ENCODE assay signal across 40 mouse cellular contexts in genomic region chr16:36203846-36204245, GRCm38 (mm10). TPM values are rescaled to one million over a fixed set of nuclear protein-coding genes. Genes with fewer than 3 reads are reported as not detected.
A peak's percentile ranks its signal among the peaks of the same experiment; 100 is the strongest.
DNase-seq lines count a peak whose midpoint lies in the region; ATAC-seq and TF ChIP-seq lines count a peak whose summit lies in the region.
"Had no signal": no experiment of that assay in that cellular context is flagged by ENCODE, and none has a peak within 500 bp of the region (broad histone marks: within the 10 kb centered on the region; RNA-seq: fewer than 3 reads in every experiment).

No protein-coding gene starts in this region.

- no peaks in the 10 kb centered on the region for H3K36me3 ChIP-seq in embryonic facial prominence, embryonic 14.5 days (ENCODE audit: control insufficient read depth, insufficient read depth, low read length)
- no peaks in the 10 kb centered on the region for H3K36me3 ChIP-seq in embryonic facial prominence, embryonic 10.5 days (replicated peaks)
- no peaks in the 10 kb centered on the region for H3K36me3 ChIP-seq in heart, embryonic 11.5 days (ENCODE audit: control insufficient read depth, insufficient read depth, low read length)
- H3K36me3 ChIP-seq in midbrain, postnatal 0 days (ENCODE audit: insufficient read depth, low read length): no peaks in the 10 kb centered on the region
- H3K36me3 ChIP-seq: embryonic facial prominence, embryonic 13.5 days; hindbrain, embryonic 10.5 days; limb, embryonic 10.5 days; limb, embryonic 15.5 days; liver, embryonic 13.5 days; neural tube, embryonic 13.5 days had no signal

- no peak overlapping the region for H3K4me2 ChIP-seq in embryonic facial prominence, embryonic 14.5 days (ENCODE audit: low read depth, low read length)
- no peak overlapping the region for H3K4me2 ChIP-seq in heart, embryonic 11.5 days
- H3K4me2 ChIP-seq in midbrain, postnatal 0 days (ENCODE audit: low read depth, low read length, poor library complexity, severe bottlenecking): no peak overlapping the region
- H3K4me2 ChIP-seq: embryonic facial prominence, embryonic 13.5 days; limb, embryonic 15.5 days; liver, embryonic 13.5 days; neural tube, embryonic 13.5 days had no signal

- H3K4me3 ChIP-seq in embryonic facial prominence, embryonic 14.5 days (ENCODE audit: low read depth, low read length): no peak overlapping the region
- no peak overlapping the region for H3K4me3 ChIP-seq in embryonic facial prominence, embryonic 10.5 days
- no peak overlapping the region for H3K4me3 ChIP-seq in heart, embryonic 11.5 days (ENCODE audit: low read depth, low read length)
- no peak overlapping the region for H3K4me3 ChIP-seq in midbrain, postnatal 0 days (ENCODE audit: low read depth, low read length)
- H3K4me3 ChIP-seq: embryonic facial prominence, embryonic 13.5 days; erythroblast, embryonic 14.5 days; gastrocnemius, adult 2 months; hindbrain, embryonic 10.5 days; left cerebral cortex, adult 2 months; limb, embryonic 10.5 days; limb, embryonic 15.5 days; liver, embryonic 13.5 days; neural tube, embryonic 13.5 days had no signal

- intact Hi-C loops in left cerebral cortex, postnatal 10 days (cut with DNase I): no loop called here

- no peak; the same call in 1 of the 2 replicates for ATAC-seq in embryonic facial prominence, embryonic 14.5 days (ENCODE audit: low read depth)
- ATAC-seq in heart, embryonic 11.5 days (replicated peaks; ENCODE audit: insufficient number of reproducible peaks, low FRiP score, low TSS enrichment): no peak
- no peak for ATAC-seq in midbrain, postnatal 0 days (ENCODE audit: low FRiP score)
- ATAC-seq: forebrain, embryonic 16.5 days; hindbrain, embryonic 16.5 days; Patski had no signal

- WGBS in embryonic facial prominence, embryonic 14.5 days: 62% methylated on average over 5 of the region's 5 CpGs
- 88% methylated on average over 5 of the region's 5 CpGs for WGBS in embryonic facial prominence, embryonic 10.5 days
- 66% methylated on average over 5 of the region's 5 CpGs for WGBS in heart, embryonic 11.5 days (ENCODE audit: insufficient replicate concordance)
- 79% methylated on average over 5 of the region's 5 CpGs for WGBS in midbrain, postnatal 0 days

- H3K9ac ChIP-seq in embryonic facial prominence, embryonic 14.5 days (ENCODE audit: low read depth, low read length): no peak overlapping the region
- H3K9ac ChIP-seq in heart, embryonic 11.5 days (ENCODE audit: low read depth, low read length): no peak overlapping the region
- H3K9ac ChIP-seq in midbrain, postnatal 0 days (replicated peaks; ENCODE audit: low read length, poor library complexity, severe bottlenecking): no peak overlapping the region
- H3K9ac ChIP-seq: embryonic facial prominence, embryonic 13.5 days; limb, embryonic 15.5 days; liver, embryonic 13.5 days; neural tube, embryonic 13.5 days had no signal

- H3K9me3 ChIP-seq in embryonic facial prominence, embryonic 14.5 days (ENCODE audit: control insufficient read depth, low read length): no peaks in the 10 kb centered on the region
- no peaks in the 10 kb centered on the region for H3K9me3 ChIP-seq in embryonic facial prominence, embryonic 10.5 days
- no peaks in the 10 kb centered on the region for H3K9me3 ChIP-seq in heart, embryonic 11.5 days (replicated peaks; ENCODE audit: control insufficient read depth, low read length)
- no peaks in the 10 kb centered on the region for H3K9me3 ChIP-seq in midbrain, postnatal 0 days (ENCODE audit: low read length)
- H3K9me3 ChIP-seq: embryonic facial prominence, embryonic 13.5 days; hindbrain, embryonic 10.5 days; limb, embryonic 10.5 days; limb, embryonic 15.5 days; liver, embryonic 13.5 days; neural tube, embryonic 13.5 days had no signal

- no peaks in the 10 kb centered on the region for H3K27me3 ChIP-seq in embryonic facial prominence, embryonic 14.5 days (replicated peaks; ENCODE audit: control insufficient read depth, insufficient read depth, low read length)
- no peaks in the 10 kb centered on the region for H3K27me3 ChIP-seq in embryonic facial prominence, embryonic 10.5 days (replicated peaks; ENCODE audit: low read depth, poor library complexity, severe bottlenecking)
- H3K27me3 ChIP-seq in heart, embryonic 11.5 days (ENCODE audit: control insufficient read depth, insufficient read depth, low read length): no peaks in the 10 kb centered on the region
- H3K27me3 ChIP-seq in midbrain, postnatal 0 days (ENCODE audit: insufficient read depth, low read length): no peaks in the 10 kb centered on the region
- H3K27me3 ChIP-seq: embryonic facial prominence, embryonic 13.5 days; limb, embryonic 15.5 days; liver, embryonic 13.5 days; neural tube, embryonic 13.5 days; Patski had no signal

- no peak for TF ChIP-seq CTCF in midbrain, postnatal 0 days (IDR thresholded peaks at IDR 0.05)

- H3K27ac ChIP-seq in embryonic facial prominence, embryonic 14.5 days (replicated peaks; ENCODE audit: low read depth, low read length): no peak overlapping the region
- H3K27ac ChIP-seq in embryonic facial prominence, embryonic 10.5 days (replicated peaks): no peak overlapping the region
- no peak overlapping the region for H3K27ac ChIP-seq in heart, embryonic 11.5 days (ENCODE audit: low read depth, low read length)
- no peak overlapping the region for H3K27ac ChIP-seq in midbrain, postnatal 0 days (ENCODE audit: low read depth, low read length)
- H3K27ac ChIP-seq: embryonic facial prominence, embryonic 13.5 days; gastrocnemius, adult 2 months; hindbrain, embryonic 10.5 days; left cerebral cortex, adult 2 months; limb, embryonic 10.5 days; limb, embryonic 15.5 days; liver, embryonic 13.5 days; neural tube, embryonic 13.5 days had no signal

- no peaks in the 10 kb centered on the region for H3K4me1 ChIP-seq in embryonic facial prominence, embryonic 14.5 days (ENCODE audit: control insufficient read depth, insufficient read depth, low read length)
- H3K4me1 ChIP-seq in embryonic facial prominence, embryonic 10.5 days: peaks cover 3% of the 10 kb centered on the region; the same call in 1 of the 2 replicates
- H3K4me1 ChIP-seq in heart, embryonic 11.5 days (ENCODE audit: control insufficient read depth, insufficient read depth, low read length): no peaks in the 10 kb centered on the region
- no peaks in the 10 kb centered on the region for H3K4me1 ChIP-seq in midbrain, postnatal 0 days (ENCODE audit: insufficient read depth, low read length)
- H3K4me1 ChIP-seq: embryonic facial prominence, embryonic 13.5 days; limb, embryonic 10.5 days; limb, embryonic 15.5 days; liver, embryonic 13.5 days; neural tube, embryonic 13.5 days had no signal

- DNase-seq in embryonic facial prominence, embryonic 14.5 days (ENCODE audit: low spot score): peak; percentile 43
- no peak for DNase-seq in embryonic facial prominence, embryonic 10.5 days (ENCODE audit: low spot score)
- peak; percentile 1 for DNase-seq in left cerebral cortex, adult 11 months (ENCODE audit: low spot score)
- no peak for DNase-seq in left cerebral cortex, postnatal 10 days (ENCODE audit: extremely low spot score in 1 of 2, low spot score in 2 of 2)
- DNase-seq in kidney, adult 8-10 months: peak; percentile 54 to 61
- DNase-seq in kidney, postnatal 14 days: peak; percentile 46
- no peak for DNase-seq in midbrain, postnatal 0 days (ENCODE audit: low spot score)
- DNase-seq: adrenal gland, postnatal 14 days; cerebellum, adult 2 months; cerebellum, postnatal 25 days; embryo, embryonic 11 days; gastrocnemius, adult 2 months; heart, postnatal 14 days; liver, embryonic 13.5 days; lung, adult 2 months; lung, postnatal 14 days; right cerebral cortex, postnatal 4 days; thymus, adult 2 months; thymus, postnatal 4 days had no signal

RNA-seq across cellular contexts. Expression of gene Gm5416, which starts 6.4 kb away (rescaled TPM):
- polyA plus RNA-seq in embryonic facial prominence, embryonic 14.5 days (2014; fragmentation: Nextera tagmentation; extraction: Ambion mirVana): not detected in 2 replicates
- polyA plus RNA-seq in embryonic facial prominence, embryonic 10.5 days (2016; fragmentation: Nextera tagmentation; extraction: Ambion mirVana): not detected in 2 replicates
- not detected for total RNA-seq in left cerebral cortex, postnatal 10 days (2021)
- not detected in 2 replicates for polyA plus RNA-seq in heart, embryonic 11.5 days (2014; fragmentation: Nextera tagmentation; extraction: Ambion mirVana)
- total RNA-seq in midbrain, postnatal 0 days (2014; rRNA removed): not detected in 2 replicates
- polyA plus RNA-seq in midbrain, postnatal 0 days (2015; fragmentation: Nextera tagmentation; extraction: Ambion mirVana): not detected in 2 replicates
- total RNA-seq: adrenal gland, postnatal 14 days; gastrocnemius, adult 2 months; heart, adult 8-10 months; heart, postnatal 14 days; layer of hippocampus, adult 18-20 months; layer of hippocampus, postnatal 10 days; left cerebral cortex, adult 2 months; MEL had no signal
- polyA plus RNA-seq: brain, embryonic 14.5 days; cerebellum, adult 2 months; embryonic facial prominence, embryonic 13.5 days; erythroblast, embryonic 14.5 days; forebrain, embryonic 11.5 days; forebrain, embryonic 16.5 days; gonadal fat pad, adult 2 months; heart, embryonic 14.5 days; hindbrain, embryonic 10.5 days; hindbrain, embryonic 16.5 days; intestine, embryonic 14.5 days; limb, embryonic 10.5 days; limb, embryonic 15.5 days; lung, adult 2 months; neural tube, embryonic 13.5 days; Patski; spleen, adult 2 months; thymus, adult 2 months had no signal

RNA-seq across cellular contexts. Expression of gene 2010005H15Rik, which starts 17.4 kb away (rescaled TPM):
- 0.37 and 1.2 TPM in 2 replicates for polyA plus RNA-seq in embryonic facial prominence, embryonic 14.5 days (2014; fragmentation: Nextera tagmentation; extraction: Ambion mirVana)
- not detected in 2 replicates for polyA plus RNA-seq in embryonic facial prominence, embryonic 10.5 days (2016; fragmentation: Nextera tagmentation; extraction: Ambion mirVana)
- total RNA-seq in left cerebral cortex, postnatal 10 days (2021): not detected
- not detected in 2 replicates for polyA plus RNA-seq in heart, embryonic 11.5 days (2014; fragmentation: Nextera tagmentation; extraction: Ambion mirVana)
- total RNA-seq in midbrain, postnatal 0 days (2014; rRNA removed): not detected in 2 replicates
- polyA plus RNA-seq in midbrain, postnatal 0 days (2015; fragmentation: Nextera tagmentation; extraction: Ambion mirVana): not detected in 2 replicates
- total RNA-seq: adrenal gland, postnatal 14 days; gastrocnemius, adult 2 months; heart, adult 8-10 months; heart, postnatal 14 days; layer of hippocampus, adult 18-20 months; layer of hippocampus, postnatal 10 days; left cerebral cortex, adult 2 months had no signal
- polyA plus RNA-seq: brain, embryonic 14.5 days; cerebellum, adult 2 months; erythroblast, embryonic 14.5 days; forebrain, embryonic 11.5 days; forebrain, embryonic 16.5 days; heart, embryonic 14.5 days; hindbrain, embryonic 10.5 days; intestine, embryonic 14.5 days; limb, embryonic 10.5 days; Patski; spleen, adult 2 months had no signal

RNA-seq across cellular contexts. Expression of gene Gm5483, which starts 19.8 kb away (rescaled TPM):
- polyA plus RNA-seq in embryonic facial prominence, embryonic 14.5 days (2014; fragmentation: Nextera tagmentation; extraction: Ambion mirVana): 5.2 and 5.4 TPM in 2 replicates
- polyA plus RNA-seq in embryonic facial prominence, embryonic 10.5 days (2016; fragmentation: Nextera tagmentation; extraction: Ambion mirVana): not detected in 2 replicates
- total RNA-seq in left cerebral cortex, postnatal 10 days (2021): not detected
- polyA plus RNA-seq in heart, embryonic 11.5 days (2014; fragmentation: Nextera tagmentation; extraction: Ambion mirVana): not detected in 2 replicates
- total RNA-seq in midbrain, postnatal 0 days (2014; rRNA removed): not detected in 2 replicates
- 0.48 and 1.0 TPM in 2 replicates for polyA plus RNA-seq in midbrain, postnatal 0 days (2015; fragmentation: Nextera tagmentation; extraction: Ambion mirVana)
- total RNA-seq: gastrocnemius, adult 2 months; heart, adult 8-10 months; heart, postnatal 14 days; layer of hippocampus, adult 18-20 months; MEL had no signal
- polyA plus RNA-seq: cerebellum, adult 2 months; erythroblast, embryonic 14.5 days; forebrain, embryonic 16.5 days; gonadal fat pad, adult 2 months; hindbrain, embryonic 10.5 days; limb, embryonic 10.5 days; lung, adult 2 months; Patski; spleen, adult 2 months; thymus, adult 2 months had no signal

RNA-seq across cellular contexts. Expression of gene Stfa2l1, which starts 47.2 kb away (rescaled TPM):
- polyA plus RNA-seq in embryonic facial prominence, embryonic 14.5 days (2014; fragmentation: Nextera tagmentation; extraction: Ambion mirVana): 1.6 and 2.0 TPM in 2 replicates
- polyA plus RNA-seq in embryonic facial prominence, embryonic 10.5 days (2016; fragmentation: Nextera tagmentation; extraction: Ambion mirVana): not detected in 2 replicates
- not detected for total RNA-seq in left cerebral cortex, postnatal 10 days (2021)
- polyA plus RNA-seq in heart, embryonic 11.5 days (2014; fragmentation: Nextera tagmentation; extraction: Ambion mirVana): not detected in 2 replicates
- not detected in 2 replicates for total RNA-seq in midbrain, postnatal 0 days (2014; rRNA removed)
- polyA plus RNA-seq in midbrain, postnatal 0 days (2015; fragmentation: Nextera tagmentation; extraction: Ambion mirVana): 0.58 TPM in 1 of 2 replicates, not detected in the other
- total RNA-seq: adrenal gland, postnatal 14 days; gastrocnemius, adult 2 months; heart, adult 8-10 months; heart, postnatal 14 days; layer of hippocampus, adult 18-20 months; left cerebral cortex, adult 2 months; MEL had no signal
- polyA plus RNA-seq: cerebellum, adult 2 months; embryonic facial prominence, embryonic 13.5 days; erythroblast, embryonic 14.5 days; forebrain, embryonic 16.5 days; gonadal fat pad, adult 2 months; hindbrain, embryonic 10.5 days; hindbrain, embryonic 16.5 days; intestine, embryonic 14.5 days; limb, embryonic 10.5 days; Patski; thymus, adult 2 months had no signal

Comparison
In these comparisons a context has a peak if more than half of its experiments do, and no peak if none do; other contexts are left out.
1. DNase-seq: peak in embryonic facial prominence, embryonic 14.5 days (single experiment), left cerebral cortex, adult 11 months (single experiment), kidney, adult 8-10 months (2 of 2) and kidney, postnatal 14 days (single experiment); none in embryonic facial prominence, embryonic 10.5 days (single experiment), left cerebral cortex, postnatal 10 days (0 of 2) and midbrain, postnatal 0 days (single experiment).